In the genomic region with DNA sequence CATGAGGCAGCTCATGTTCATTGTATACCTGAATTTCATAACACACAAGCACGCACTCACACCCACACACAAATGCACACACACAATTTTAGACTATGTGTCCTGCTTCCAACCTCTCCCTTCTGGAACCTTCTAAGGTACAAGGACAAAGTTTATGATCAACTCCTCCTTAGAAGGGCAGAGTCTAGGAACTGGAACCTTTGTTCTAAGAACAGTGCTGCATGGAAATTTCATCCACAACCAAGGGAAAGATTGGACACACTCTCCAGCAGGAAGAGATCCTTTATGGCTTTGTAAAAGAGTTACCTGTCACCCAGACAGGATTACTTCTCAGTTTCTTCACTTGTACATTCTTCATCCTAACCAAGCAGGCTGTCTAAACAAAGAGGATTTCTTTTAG, we compare ENCODE assay signal across 14 mouse cellular contexts.
"Had no signal": no experiment of that assay in that cellular context is flagged by ENCODE, and none has a peak within 500 bp of the region (broad histone marks: within the 10 kb centered on the region; RNA-seq: fewer than 3 reads in every experiment).

No protein-coding gene starts in this region.

- H3K9ac ChIP-seq: liver, embryonic 13.5 days had no signal

- H3K27me3 ChIP-seq: liver, embryonic 13.5 days had no signal

- H3K9me3 ChIP-seq: liver, embryonic 13.5 days had no signal

- H3K4me1 ChIP-seq: liver, embryonic 13.5 days had no signal

- ATAC-seq: hindbrain, postnatal 0 days; inflammation-experienced regulatory T-cells, adult 6 months had no signal

- DNase-seq: layer of hippocampus, postnatal 36 days; liver, embryonic 13.5 days; lung, adult 2 months; lung, postnatal 14 days; lung, postnatal 4 days; midbrain, embryonic 14.5 days; right cerebral cortex, postnatal 14 days; thymus, adult 18-20 months; thymus, postnatal 36 days had no signal

- H3K27ac ChIP-seq: hindbrain, postnatal 0 days; kidney, postnatal 0 days; left cerebral cortex, adult 2 months; liver, embryonic 13.5 days had no signal

- H3K4me2 ChIP-seq: liver, embryonic 13.5 days; midbrain, embryonic 11.5 days had no signal

- H3K4me3 ChIP-seq: left cerebral cortex, adult 2 months; liver, embryonic 13.5 days had no signal
